9 mouse cellular contexts compared by ENCODE assay signal in genomic region chr14:12112548-12113011, GRCm38 (mm10).
DNase-seq lines count a peak whose midpoint lies in the region; ATAC-seq lines count a peak whose summit lies in the region.
"Had no signal": no experiment of that assay in that cellular context is flagged by ENCODE, and none has a peak within 500 bp of the region (broad histone marks: within the 10 kb centered on the region; RNA-seq: fewer than 3 reads in every experiment).

No protein-coding gene starts in this region.

- no peak overlapping the region for H3K4me3 ChIP-seq in heart, embryonic 11.5 days (ENCODE audit: low read depth, low read length)
- H3K4me3 ChIP-seq in liver, embryonic 16.5 days (ENCODE audit: low read depth, low read length): no peak overlapping the region
- H3K4me3 ChIP-seq in midbrain, embryonic 16.5 days (ENCODE audit: low read depth, low read length): no peak overlapping the region

- no peak overlapping the region for H3K4me2 ChIP-seq in heart, embryonic 11.5 days
- H3K4me2 ChIP-seq in liver, embryonic 16.5 days (ENCODE audit: low read depth, low read length): no peak overlapping the region
- H3K4me2 ChIP-seq in midbrain, embryonic 16.5 days (ENCODE audit: low read length): no peak overlapping the region

- no peak overlapping the region for H3K27ac ChIP-seq in heart, embryonic 11.5 days (ENCODE audit: low read depth, low read length)
- peak overlapping the region; percentile 60; the same call in 1 of the 2 replicates for H3K27ac ChIP-seq in liver, embryonic 16.5 days (ENCODE audit: low read length)
- H3K27ac ChIP-seq in midbrain, embryonic 16.5 days (ENCODE audit: low read length): no peak overlapping the region

- 54% methylated on average over 2 of the region's 2 CpGs for WGBS in heart, embryonic 11.5 days (ENCODE audit: insufficient replicate concordance)
- WGBS in liver, embryonic 16.5 days (ENCODE audit: insufficient replicate concordance): 44% methylated on average over 2 of the region's 2 CpGs
- WGBS in midbrain, embryonic 16.5 days: 70% methylated on average over 2 of the region's 2 CpGs

- no peaks in the 10 kb centered on the region for H3K36me3 ChIP-seq in heart, embryonic 11.5 days (ENCODE audit: control insufficient read depth, insufficient read depth, low read length)
- no peaks in the 10 kb centered on the region for H3K36me3 ChIP-seq in liver, embryonic 16.5 days (ENCODE audit: control insufficient read depth, insufficient read depth)
- no peaks in the 10 kb centered on the region for H3K36me3 ChIP-seq in midbrain, embryonic 16.5 days (ENCODE audit: control insufficient read depth, insufficient read depth, low read length)

- DNase-seq in heart, adult 18-20 months: peak; percentile 34 to 49
- DNase-seq in Muller cell, postnatal 12 days (ENCODE audit: inconsistent ontology term): peak; percentile 48
- peak; percentile 29 to 37 for DNase-seq in cerebellum, postnatal 36 days
- no peak for DNase-seq in embryo, embryonic 9.5 days (ENCODE audit: extremely low spot score)
- DNase-seq in thymus, postnatal 14 days: no peak

- no peaks in the 10 kb centered on the region for H3K27me3 ChIP-seq in heart, embryonic 11.5 days (ENCODE audit: control insufficient read depth, insufficient read depth, low read length)
- no peaks in the 10 kb centered on the region for H3K27me3 ChIP-seq in liver, embryonic 16.5 days (ENCODE audit: control insufficient read depth, insufficient read depth, low read depth, low read length)
- no peaks in the 10 kb centered on the region for H3K27me3 ChIP-seq in midbrain, embryonic 16.5 days (ENCODE audit: control insufficient read depth, insufficient read depth, low read depth, low read length)
- H3K27me3 ChIP-seq: CH12.LX had no signal

- H3K9me3 ChIP-seq in heart, embryonic 11.5 days (replicated peaks; ENCODE audit: control insufficient read depth, low read length): no peaks in the 10 kb centered on the region
- no peaks in the 10 kb centered on the region for H3K9me3 ChIP-seq in liver, embryonic 16.5 days (replicated peaks; ENCODE audit: control insufficient read depth, low read length)
- H3K9me3 ChIP-seq in midbrain, embryonic 16.5 days (replicated peaks; ENCODE audit: control insufficient read depth, low read length, poor library complexity, severe bottlenecking): no peaks in the 10 kb centered on the region

- ATAC-seq in heart, embryonic 11.5 days (replicated peaks; ENCODE audit: insufficient number of reproducible peaks, low FRiP score, low TSS enrichment): no peak
- peak; percentile 83 for ATAC-seq in liver, embryonic 16.5 days (ENCODE audit: low read depth)
- ATAC-seq in midbrain, embryonic 16.5 days: no peak

- H3K4me1 ChIP-seq in heart, embryonic 11.5 days (ENCODE audit: control insufficient read depth, insufficient read depth, low read length): peaks cover 13% of the 10 kb centered on the region; the same call in 1 of the 2 replicates
- H3K4me1 ChIP-seq in liver, embryonic 16.5 days (ENCODE audit: control insufficient read depth, low read depth, low read length): peaks cover 3% of the 10 kb centered on the region
- H3K4me1 ChIP-seq in midbrain, embryonic 16.5 days (ENCODE audit: control insufficient read depth, insufficient read depth, low read length): 0 out of 2 replicates have a peak, but pooled peaks cover 2% of the 10 kb centered on the region

- no peak overlapping the region for H3K9ac ChIP-seq in heart, embryonic 11.5 days (ENCODE audit: low read depth, low read length)
- H3K9ac ChIP-seq in liver, embryonic 16.5 days (ENCODE audit: low read depth, low read length): no peak overlapping the region
- H3K9ac ChIP-seq in midbrain, embryonic 16.5 days (ENCODE audit: low read depth, low read length): no peak overlapping the region

Comparison
In these comparisons a context has a peak if more than half of its experiments do, and no peak if none do; other contexts are left out.
1. DNase-seq: peak in heart, adult 18-20 months (2 of 2), Muller cell, postnatal 12 days (single experiment) and cerebellum, postnatal 36 days (2 of 2); none in embryo, embryonic 9.5 days (single experiment) and thymus, postnatal 14 days (single experiment).